Mouse (Mus musculus): ENCODE data around the gene Coq10b.

- TF ChIP-seq CTCF (IDR thresholded peaks at IDR 0.05; ENCODE audit: low read depth) (no peak), EP300 (IDR thresholded peaks at IDR 0.05; ENCODE audit: low read depth) (no peak)
Measured at GRCm38 (mm10) chr1:55061099-55061498, 8.5 kb downstream of the Coq10b start.

Measured in liver, postnatal 0 days (tissue).